Mouse (Mus musculus) embryonic fibroblast, embryonic 13.5 days (primary cell): Measurements from ENCODE around the gene Cdx2.

Source experiments
- CTCF ChIP-seq: IDR thresholded peaks from 2 replicates; pipeline ENCODE4 v1.5.1; 2011; ENCODE audit warnings: mild to moderate bottlenecking, control low read depth, low read length, moderate library complexity, borderline replicate concordance; ENCODE audit not compliant: insufficient read depth
- POLR2A ChIP-seq: IDR thresholded peaks from 2 replicates; pipeline ENCODE4 v1.6.1; 2011; ENCODE audit warnings: low read depth, mild to moderate bottlenecking, control low read depth, low read length, moderate library complexity

- no peak for TF ChIP-seq CTCF
- no peak for TF ChIP-seq POLR2A
Observed at GRCm38 (mm10) chr5:147319653-147320052, 12.6 kb upstream of the Cdx2 start.
